Mouse (Mus musculus) brain, embryonic 18.5 days (tissue): ENCODE data around the gene Dupd1.
A peak's percentile ranks its signal among the peaks of the same experiment; 100 is the strongest.

Experiments used
- DNase-seq: peaks from one replicate; pipeline ENCODE4 v3.0.0-alpha.2; 2012; ENCODE audit warnings: low read depth, low spot score

The Dupd1 gene

DNA sequence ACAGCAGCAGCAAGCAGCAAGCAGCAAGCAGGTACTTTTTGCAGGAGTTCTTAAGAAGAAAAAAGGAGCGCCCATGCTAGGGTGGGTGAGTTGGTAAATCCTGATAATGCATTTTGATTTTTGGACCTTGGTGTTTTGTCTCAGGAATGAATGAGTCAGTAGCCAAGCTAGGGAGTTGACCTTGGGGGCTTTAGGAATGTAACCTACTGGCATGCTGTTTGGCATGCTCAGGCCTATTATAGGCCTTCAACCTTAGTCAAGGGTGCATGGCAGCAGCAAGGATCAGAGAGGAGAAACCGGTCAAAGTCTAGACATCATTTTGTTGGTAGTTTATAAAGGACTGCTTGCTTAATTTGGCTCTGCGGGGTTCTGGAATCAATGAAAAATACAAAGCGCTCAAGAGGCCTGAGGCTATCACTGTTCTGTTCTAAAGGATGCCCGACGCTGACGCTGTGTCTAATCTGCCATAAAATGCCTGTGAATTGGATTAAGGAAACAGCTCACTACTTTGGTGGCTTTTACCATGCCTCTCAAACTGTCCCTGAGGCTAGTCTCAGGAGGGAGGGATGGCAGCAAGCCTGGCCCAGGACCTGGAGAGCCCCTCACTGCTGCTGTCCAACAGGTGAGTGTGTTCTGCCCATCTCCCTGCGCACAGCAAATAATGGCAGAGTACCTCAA is 7.8 kb upstream of the Dupd1 start:
- no peak for DNase-seq

DNA sequence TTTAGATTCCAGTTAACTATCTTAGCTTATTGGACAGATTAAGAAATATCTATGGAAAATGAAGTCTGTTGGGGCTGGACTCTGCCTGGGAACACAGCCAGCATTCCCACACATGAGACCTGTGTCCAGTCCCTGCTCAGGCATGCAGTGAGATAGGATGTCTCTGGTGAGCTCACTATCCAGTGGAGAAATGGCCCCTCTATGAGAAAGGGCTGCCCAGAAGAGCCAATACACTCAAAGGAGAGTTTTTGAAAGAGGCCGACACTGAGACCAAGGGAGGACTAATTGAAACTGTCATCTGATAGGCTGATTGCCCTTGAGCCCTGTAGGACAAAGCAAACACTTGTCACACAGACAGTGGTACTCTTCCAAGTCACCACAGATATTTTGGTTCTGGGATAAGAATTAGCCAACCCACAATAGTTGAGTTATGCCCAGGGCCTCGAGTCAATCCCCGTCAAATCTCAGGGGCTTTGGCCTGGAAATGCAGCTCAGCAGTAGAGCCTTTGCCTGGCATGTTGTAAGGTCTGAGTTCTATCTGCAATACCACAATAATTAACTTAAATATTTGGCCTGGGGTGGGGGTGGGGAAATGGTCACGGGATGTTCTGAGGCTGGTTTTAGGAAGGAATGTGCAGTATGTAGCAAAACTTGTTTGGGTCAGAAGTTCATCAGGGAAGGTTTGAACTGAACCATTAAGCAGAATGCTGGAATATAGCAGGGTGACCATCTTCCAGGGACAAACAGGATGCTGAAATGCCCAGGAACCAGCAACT is 6.2 kb upstream of the Dupd1 start:
- no peak for DNase-seq

DNA sequence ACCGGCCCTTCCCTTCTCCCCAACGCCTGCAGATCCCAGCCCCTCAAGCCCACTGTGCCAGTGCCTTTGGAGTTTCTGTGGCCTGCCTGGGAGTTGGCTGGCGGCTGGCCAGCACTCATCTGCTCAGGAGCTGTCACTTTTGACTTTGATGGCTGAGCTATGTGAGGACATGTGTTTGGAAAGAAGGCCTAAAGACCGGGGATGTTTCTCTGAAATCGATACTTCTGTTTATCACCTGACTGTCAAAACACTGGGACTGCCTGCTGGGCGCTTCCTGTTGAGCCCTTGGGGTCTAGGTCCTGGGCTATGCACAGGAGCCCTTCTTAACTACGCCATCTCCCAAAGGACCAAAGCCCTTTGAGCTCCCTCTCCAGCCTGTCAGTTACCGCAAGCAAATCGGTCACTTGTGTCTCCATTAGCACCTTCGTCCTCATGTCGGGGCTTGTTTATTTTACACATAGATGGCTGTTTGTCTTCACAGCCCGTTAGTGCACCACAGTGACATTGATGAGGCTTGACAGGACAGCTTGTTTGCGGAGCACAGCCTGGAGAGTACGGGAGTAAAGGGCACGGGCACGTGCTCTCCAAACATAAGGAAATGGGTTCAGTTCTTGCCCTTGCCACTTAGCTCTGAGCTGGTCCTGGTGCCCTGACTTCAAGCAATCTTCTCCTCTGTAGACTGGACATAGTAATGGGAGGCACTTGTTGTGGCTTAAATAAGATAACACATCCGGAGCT is 5.4 kb upstream of the Dupd1 start:
- no peak for DNase-seq

DNA sequence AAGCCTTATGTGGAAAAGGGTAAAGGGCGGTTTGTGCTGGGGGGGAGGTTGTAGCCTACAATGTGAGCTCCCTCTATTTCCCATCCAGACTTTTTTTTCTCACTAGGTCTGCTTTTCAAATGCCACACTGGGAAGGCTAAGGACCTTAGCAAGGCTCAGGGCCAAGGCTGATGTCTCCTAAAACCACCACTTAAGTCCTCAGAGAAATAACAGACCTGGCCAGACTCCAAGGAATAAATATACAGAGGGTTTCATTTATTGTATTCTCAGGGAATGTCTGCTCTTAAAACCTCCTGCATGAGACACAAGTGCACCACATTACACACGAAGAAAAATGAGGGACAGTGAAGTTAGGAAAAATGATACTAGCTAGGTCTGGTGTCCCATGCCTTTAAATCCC is 3.1 kb downstream of the Dupd1 start:
- no peak for DNase-seq

DNA sequence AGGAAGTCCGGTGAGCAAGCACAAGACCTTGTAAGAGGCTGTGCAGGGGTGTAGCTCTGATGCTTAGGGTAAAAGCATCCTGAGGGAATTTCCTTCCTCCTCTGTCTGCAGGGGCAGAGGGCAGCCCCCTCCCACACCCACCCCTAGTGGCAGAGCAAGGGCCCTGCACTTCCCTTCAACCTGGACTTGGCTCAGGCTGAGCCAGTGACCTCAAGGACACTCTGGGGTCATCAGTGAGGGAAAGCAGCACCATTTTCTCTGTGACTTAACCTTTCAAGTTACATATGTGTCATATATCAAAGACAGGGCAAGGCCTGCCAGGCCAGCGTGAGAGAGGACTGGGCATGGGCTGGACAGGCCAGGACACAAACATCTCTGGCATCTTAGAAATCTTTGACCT is 4.8 kb downstream of the Dupd1 start:
- DNase-seq: no peak

DNA sequence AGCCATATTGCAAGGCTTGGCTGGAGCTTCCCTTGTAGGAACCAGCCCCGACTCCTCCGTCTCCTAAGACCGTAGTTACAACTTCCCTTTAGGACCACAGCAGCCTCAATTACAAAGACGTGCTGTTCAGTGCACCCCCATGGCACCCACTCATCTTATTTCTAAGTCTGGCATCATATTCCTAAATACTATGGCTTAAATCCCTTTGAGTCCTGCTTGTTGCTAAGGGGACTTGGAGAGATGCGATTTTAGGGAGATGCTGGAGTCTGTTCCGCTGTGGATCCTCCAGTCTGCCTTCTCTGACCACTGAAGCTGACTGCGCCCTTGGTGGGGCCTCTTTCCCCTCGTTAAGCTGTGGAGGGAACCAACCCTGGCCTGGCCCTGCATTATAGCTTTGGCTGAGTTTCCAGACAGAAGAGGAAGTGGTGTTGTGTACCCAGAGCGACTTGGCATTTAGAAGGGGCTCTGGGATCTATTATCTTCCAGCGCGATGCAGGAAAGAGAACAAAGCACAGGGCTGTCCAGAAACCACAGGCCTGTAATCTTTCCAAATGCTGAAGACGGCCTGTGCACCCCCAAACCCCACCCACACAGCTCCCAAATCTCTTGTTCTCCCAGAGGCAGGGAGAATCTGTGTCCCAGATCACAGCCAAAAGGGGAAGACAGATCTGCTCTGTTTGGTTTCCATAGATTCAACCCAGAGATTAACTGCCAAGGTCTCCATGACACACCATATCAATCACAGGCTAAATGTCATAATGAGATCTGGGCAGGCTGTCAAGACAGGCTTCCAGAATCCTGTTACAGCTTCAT is 7.4 kb downstream of the Dupd1 start:
- DNase-seq: peak; percentile 47

DNA sequence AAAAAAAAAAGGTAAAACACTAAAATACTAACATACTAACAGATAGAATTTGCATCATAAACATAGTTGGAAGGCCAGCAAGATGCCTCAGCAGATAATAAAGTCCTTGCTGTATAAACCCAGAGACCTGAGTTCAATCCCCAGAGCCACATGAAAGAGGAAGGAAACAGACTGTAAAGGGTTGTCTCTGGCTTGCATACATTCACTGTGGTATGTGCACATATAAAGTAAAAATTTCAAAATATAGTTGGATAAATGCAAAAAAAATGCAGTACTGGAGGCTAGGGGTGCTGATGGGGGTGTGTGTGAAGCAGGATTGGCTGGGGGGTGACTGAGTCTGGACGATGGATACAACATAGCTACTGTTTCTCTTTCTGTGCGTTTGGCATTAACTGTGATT is 8.9 kb downstream of the Dupd1 start:
- no peak for DNase-seq

DNA sequence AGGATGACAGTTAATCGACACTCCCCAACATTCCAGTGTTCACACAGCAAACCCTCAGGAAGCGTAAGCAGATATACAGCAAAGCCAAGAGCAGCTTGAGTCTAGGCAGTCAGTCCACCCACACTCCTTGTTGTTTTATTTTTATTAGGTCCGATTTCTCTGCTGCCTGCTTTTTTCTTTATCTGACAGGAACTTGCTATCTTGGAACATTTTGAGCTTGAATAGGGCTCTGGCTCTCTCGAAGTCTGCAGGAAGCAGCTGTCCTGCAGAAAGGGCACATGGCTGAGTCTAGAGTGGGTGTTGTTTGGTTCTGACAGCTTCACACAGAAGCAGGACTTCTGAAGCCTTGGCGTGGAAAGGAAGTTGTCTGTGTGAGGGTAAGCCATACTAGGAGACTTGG is 11.1 kb downstream of the Dupd1 start:
- no peak for DNase-seq

DNA sequence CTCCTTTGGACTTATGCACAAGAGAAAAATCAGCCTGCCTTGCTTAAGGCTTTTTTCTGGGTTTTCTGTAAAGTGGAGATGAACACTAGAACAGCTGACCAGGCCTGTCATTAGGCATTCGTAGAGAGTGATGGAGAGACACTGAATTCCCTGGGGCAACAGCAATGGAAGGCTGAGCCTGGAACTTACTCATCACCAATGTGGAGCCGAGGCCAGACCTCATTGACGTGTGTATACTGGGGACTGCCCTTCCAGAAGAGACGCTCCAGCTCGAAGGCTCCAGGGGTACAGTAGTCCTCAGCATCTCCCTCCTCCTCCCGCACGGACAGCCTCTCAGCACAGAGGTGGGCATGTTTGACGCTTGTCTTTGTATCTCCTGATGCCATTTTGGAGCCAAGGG is 11.7 kb downstream of the Dupd1 start:
- no peak for DNase-seq

DNA sequence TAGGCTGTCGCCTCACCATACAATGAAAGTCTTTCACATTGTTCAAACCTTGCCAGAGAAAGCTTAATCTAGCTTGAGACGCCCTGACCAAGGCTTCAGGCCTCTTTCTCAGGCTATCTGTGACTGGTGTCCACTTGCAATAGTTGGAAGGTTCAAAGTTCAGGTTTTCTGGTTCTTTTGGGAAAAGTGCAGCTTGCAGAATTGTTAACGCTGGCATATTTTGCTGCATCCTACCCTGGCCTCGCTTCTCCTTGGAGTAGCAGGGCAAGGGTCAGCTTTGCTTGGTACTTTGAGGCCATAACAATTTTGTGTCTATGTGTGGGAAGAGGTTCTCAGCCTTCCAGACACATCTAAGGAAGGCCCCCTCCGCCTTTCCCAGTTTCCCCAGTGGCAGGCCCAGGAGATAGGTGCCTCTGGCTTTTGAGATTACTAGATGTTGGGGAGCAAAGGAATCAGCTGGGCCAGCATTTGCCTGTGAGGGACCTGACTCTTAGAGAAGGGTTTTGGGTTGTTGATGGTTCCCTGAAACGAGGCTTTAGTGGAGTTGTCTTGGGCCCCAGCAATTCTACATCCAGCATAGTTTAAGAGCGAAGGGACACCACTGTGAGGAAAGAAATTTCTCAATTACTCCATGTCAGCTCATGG is 18.1 kb downstream of the Dupd1 start:
- DNase-seq: no peak

DNA sequence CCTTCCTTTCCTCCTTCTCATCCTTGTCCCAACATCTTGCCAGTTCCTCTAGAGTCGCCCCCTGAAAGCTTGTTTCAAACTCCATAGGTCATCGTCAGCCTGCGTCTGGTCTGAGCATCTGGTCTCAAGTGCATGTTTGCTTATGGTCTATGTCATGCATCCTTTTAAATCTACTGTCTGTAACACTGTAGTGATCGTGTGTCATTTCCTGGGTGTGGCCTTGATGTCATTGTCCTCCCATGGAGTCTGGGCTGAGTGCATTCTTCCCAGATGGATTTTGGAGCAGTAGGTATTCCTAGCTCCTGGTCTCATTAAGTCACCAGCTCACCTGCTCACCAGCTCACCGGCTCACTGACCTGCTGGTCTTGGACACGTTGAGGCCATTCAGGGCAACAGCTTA is 19.4 kb downstream of the Dupd1 start:
- no peak for DNase-seq

DNA sequence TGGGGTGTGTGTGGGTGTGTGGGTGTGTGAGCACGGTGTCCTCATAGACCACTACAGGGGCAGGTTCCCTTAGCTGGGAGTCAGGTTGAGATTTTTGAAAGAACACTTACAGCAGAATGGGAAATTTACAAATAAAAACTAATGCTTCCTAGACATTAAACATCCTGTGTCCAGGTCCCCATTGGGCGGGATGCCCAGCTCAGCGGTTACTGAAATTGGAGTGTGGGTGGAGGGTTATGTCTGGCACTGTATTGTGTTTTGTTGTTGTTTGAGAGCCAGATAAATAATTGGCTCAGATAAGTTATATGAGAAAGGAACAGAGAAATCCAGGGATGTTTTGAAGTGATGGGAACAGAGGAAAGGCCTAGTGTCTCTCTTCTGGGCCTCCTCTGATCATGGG is 23.3 kb downstream of the Dupd1 start:
- no peak for DNase-seq

DNA sequence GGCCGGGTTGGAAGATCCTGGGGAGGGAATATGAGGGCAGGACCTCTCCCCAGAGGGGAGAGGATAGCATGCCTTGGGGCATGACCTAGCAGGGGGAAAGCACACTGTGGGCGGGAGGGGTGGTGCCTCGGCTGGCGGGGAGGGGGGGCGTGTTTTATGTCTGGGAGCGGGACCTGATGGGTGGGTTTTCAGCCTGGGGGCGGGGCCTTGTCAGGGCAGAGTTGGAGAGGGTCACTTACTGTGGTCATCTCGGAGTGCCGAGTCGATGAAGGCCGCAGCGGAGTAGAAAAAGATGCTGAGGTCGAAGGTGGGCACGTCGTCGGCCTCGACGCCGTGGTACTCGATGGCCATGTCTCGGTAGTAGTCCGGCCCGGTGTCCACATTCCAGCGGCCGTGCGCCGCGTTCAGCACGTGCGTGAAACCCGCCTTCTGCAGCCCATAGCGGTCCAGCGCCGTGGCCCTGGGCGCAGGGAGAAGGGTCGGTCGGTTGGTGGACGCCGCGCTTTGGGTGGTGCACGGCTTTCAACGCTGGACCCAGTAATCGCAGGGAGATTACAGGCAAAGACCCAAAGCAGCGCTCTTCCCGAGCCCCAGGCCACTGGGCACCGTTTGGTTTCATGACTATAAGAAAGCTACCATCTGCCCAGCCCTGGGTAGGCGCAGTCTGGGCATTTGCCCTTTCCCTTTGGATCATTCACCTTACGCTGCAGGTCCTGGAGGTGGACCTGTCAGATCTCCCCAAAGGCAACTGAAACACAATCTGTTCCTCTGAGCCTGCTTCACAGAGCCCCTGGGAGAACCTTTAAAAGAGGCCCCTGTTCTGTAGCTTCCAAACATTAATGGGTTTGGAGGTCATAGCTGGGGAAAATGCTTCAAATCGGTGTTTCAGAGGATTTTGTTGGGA is 27.7 kb downstream of the Dupd1 start:
- no peak for DNase-seq

DNA sequence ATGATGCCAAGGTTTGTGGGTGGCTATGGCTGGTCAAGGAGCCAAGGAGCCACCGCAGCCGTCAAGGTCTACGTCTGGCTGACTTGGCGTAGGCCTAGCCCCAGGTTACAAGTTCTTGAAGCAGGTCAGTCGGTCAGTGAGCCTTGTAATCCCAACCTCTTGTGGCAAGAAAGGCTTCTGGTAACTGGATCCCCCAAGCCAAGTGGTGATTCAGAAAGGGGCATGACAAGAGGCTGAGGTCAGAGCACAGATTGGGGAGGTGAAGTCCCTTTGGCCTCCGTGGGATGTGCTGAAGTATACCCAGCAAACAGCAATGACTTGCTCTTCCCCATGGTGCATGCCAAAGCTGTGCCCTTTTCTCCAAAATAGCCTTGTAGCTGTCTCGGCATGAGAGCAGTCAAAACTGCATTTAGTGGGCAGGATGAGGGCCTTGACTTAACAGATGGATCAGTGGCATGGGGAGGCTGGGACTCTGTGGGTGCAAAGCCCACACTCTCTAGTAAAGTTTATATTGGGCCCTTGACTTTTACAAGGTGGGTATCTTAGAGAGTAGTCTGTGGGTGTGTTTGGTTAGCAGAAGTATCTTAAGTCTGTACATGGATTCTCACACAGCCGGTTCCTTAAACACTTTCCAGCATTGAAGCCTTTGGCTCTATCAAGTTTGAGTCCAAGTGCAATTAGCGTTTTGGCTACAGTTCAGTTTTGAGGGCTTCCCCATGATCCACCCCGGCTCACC is 28.8 kb downstream of the Dupd1 start:
- no peak for DNase-seq

DNA sequence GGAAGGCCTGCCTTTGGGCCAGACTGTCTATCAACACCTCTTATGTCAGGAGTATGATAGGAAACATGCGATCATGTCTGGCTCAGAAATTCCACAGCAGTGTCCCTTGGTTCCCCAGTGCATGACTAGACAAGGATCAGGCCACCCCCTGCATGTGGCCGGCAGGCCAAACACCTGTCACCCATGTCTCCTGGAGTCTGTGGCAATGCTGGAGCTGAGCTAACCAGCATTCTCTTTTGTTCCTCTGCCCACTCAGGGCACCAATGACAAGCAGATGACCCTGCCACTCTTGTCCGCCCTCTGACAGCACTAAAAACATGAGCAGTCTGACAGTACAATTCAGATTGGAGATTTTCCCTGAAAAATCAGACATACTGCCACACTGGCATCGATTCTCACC is 30.5 kb downstream of the Dupd1 start:
- no peak for DNase-seq

DNA sequence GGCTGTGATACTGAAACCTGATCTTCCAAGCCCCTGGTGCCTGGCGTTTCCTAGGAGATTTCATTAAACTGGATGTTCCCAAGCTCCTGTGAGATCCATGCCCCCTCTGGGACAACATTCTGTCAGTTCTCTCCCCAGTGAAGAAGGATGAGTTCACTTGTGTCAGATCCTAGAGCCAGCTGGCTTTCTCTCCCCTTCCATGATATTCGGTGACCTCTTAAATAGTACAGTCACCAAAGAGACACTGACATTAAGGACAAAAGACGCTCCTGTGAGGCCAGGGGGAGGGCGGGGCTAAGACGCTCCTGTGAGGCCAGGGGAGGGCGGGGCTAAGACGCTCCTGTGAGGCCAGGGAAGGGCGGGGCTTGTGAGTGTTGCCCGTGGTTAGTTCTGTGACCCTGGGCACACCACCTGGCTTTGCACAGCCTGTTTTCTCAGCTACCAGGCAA is 31.7 kb downstream of the Dupd1 start:
- DNase-seq: no peak

DNA sequence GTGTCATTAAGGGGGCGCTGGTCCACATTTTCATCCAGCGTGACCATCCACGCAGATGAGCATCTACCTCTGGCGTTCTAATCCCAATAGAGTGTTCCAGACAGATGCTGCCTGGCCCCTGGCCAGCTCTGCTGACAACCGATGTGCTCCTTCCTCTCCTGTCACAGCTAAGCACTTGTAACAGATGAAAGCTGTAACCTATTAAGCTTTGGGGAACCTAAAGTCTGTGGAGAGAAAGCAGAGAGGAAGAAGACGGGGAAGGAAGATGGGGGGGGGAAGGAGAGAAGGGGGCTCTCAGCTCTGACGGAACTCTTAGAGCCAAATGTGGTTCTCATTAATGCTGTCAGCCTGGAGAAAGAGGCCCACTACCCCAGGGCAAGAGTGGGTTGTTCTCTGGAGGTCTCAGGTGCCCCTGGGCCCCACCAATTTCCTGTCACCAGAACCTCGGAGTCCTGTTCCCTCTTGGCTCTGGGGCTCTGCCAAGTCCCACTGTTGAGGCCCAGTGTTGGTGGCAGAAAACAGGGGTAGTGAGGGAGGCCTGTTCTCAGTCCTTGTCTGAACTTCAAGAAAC is 34.7 kb downstream of the Dupd1 start:
- DNase-seq: no peak

DNA sequence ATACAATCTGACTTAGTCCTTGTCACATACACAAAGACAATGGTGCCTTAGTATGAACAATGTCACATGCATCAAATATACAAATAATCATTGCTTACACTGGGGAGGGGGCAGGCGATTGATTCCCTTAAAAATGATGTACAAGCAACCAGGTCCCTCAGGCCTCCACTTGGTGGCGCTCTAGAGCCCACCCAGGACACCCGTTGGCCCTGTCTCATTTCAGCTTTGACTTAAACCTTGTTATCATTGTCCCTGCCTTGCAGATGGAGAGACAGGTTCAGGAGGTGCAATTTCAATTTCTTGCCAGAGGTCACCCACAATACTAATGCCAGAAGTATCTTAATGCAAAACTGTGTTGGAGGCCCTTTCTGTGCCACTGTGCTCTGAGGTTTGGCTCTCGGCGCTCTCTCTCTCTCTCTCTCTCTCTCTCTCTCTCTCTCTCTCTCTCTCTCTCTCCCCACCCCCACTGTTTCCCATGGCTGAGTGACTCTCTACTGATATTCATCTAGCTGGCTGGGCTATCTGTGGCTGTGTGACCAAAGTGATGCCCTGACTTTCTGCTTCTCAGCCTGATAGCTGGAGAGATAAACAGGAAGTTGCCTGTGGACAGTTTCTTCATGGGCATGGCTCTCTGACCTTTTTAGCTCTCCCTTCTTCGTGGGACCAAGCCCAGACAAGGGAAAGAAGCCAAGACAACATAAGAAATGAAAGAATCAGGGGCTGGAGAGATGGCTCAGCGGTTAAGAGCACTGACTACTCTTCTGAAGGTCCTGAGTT is 35.7 kb downstream of the Dupd1 start:
- no peak for DNase-seq
